Mouse (Mus musculus): ENCODE results near the gene Gpr176. TPM values are rescaled to one million over a fixed set of nuclear protein-coding genes. Genes with fewer than 3 reads are reported as not detected.

The Gpr176 gene
- polyA plus RNA-seq, 1 experiment from 2014 or later, result 0.16 TPM

DNA sequence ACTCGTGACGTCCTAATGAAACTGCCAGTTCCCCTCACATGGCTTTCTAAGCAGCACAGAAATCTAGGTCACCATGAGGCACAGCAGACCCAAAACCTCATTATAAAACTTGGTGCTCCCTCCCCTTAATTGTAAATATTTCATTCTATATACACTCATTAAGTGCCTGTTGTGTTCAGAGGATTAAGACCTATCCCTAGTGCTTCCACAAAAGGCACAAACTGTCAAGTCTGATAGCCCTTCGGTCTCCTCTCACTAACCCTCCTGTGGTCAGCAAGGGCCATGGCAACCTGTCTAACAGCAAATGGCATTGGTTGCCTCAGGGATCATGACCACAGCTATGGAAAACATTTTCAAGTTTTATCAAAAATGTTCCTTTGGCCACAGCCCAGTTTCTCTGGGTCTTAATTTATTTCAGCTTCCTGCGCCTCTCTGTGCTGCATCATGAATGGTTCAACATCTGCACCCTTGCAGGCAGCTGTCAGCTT is 19.3 kb downstream of the Gpr176 start:
- H3K36me3 ChIP-seq, result no peaks in the 10 kb centered on the region

DNA sequence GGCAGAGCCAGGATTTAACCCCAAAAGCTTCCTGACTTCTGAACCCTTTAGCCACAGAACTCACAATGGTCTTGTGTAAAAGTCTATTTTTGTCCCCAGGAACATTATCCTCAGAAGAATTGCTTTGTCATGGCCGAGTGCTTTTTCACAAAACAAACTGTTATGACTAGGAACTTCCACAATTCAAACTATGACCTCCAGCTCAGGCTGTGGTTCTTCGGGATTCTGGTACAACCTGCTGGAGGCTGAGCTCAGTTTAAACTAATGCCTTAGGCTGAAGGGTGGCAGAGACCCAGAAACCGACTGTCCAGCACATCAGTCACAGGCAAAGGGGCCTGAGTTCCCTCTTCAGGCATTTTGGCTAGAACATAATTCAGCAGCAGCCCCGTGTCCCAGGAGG is 19.7 kb downstream of the Gpr176 start:
- H3K27ac ChIP-seq (replicated peaks), result no peak overlapping the region
- H3K4me1 ChIP-seq, result peaks cover 33% of the 10 kb centered on the region
- no peaks in the 10 kb centered on the region for H3K9me3 ChIP-seq (replicated peaks)
- H3K36me3 ChIP-seq, result no peaks in the 10 kb centered on the region
- WGBS, result 39% methylated on average over 4 of the region's 4 CpGs
- H3K4me3 ChIP-seq, result no peak overlapping the region
- no peak for DNase-seq (ENCODE audit: low spot score)
- H3K27me3 ChIP-seq (ENCODE audit: low read depth, poor library complexity, severe bottlenecking), result no peaks in the 10 kb centered on the region

More for the DNA sequence above, 19.3 kb downstream of the Gpr176 start:
- Histone ChIP-seq H3K27me3 (ENCODE audit: low read depth, poor library complexity, severe bottlenecking) (no peaks in the 10 kb centered on the region), H3K27ac (replicated peaks) (no peak overlapping the region), H3K4me1 (peaks cover 33% of the 10 kb centered on the region), H3K4me3 (no peak overlapping the region), H3K9me3 (replicated peaks) (no peaks in the 10 kb centered on the region)
- 64% methylated on average over 4 of the region's 4 CpGs for WGBS
- no peak for DNase-seq (ENCODE audit: low spot score)

DNA sequence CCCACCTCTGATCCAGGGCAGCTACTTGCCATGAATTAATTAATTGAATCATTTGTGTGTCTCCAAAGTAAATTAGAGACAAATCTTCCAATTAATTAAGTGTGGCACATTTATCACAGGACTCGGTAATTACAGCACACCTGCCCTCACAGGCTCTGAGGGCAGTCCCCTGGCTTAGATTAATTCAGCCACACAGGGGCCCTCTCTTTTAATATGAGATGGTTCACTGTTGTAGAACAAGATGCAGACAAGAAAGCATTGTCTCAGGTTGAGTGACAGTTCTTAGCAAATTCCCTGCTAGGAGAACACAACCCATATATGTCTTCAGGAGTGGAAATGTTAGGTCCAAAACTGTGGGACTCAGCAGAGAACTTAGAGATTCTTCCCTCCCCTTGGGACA is 27.7 kb downstream of the Gpr176 start:
- DNase-seq (ENCODE audit: low spot score), result no peak
- peaks cover 13% of the 10 kb centered on the region for H3K4me1 ChIP-seq
- H3K36me3 ChIP-seq, result no peaks in the 10 kb centered on the region
- H3K27ac ChIP-seq (replicated peaks), result no peak overlapping the region
- H3K4me3 ChIP-seq, result no peak overlapping the region
- WGBS, result 59% methylated on average over 1 of the region's 1 CpGs
- no peaks in the 10 kb centered on the region for H3K9me3 ChIP-seq (replicated peaks)
- no peaks in the 10 kb centered on the region for H3K27me3 ChIP-seq (ENCODE audit: low read depth, poor library complexity, severe bottlenecking)

DNA sequence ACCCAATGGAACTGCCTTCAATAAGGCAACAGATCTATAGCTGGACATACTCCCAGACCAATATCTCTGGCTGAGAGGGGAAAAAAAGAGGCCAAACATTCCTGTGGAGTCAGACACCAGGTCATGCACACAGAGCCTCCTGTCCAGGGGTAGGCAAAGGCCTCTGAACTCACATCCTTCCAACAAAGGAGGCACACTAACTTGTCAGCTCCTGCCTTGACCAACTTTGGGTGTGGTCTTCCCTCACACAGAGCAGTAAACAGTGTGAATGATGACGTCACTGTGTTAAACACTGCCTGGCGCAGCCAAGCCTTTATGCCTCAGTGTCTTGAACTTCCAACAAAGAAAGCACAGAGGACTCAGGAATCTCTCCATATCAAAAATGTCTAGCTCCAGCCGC is 29.3 kb downstream of the Gpr176 start:
- no peak overlapping the region for H3K27ac ChIP-seq (replicated peaks)
- no peaks in the 10 kb centered on the region for H3K9me3 ChIP-seq (replicated peaks)
- H3K4me1 ChIP-seq, result peaks cover 13% of the 10 kb centered on the region
- H3K4me3 ChIP-seq, result no peak overlapping the region
- no peaks in the 10 kb centered on the region for H3K27me3 ChIP-seq (ENCODE audit: low read depth, poor library complexity, severe bottlenecking)
- WGBS, result 87% methylated on average over 3 of the region's 3 CpGs
- DNase-seq (ENCODE audit: low spot score), result no peak
- H3K36me3 ChIP-seq, result no peaks in the 10 kb centered on the region

DNA sequence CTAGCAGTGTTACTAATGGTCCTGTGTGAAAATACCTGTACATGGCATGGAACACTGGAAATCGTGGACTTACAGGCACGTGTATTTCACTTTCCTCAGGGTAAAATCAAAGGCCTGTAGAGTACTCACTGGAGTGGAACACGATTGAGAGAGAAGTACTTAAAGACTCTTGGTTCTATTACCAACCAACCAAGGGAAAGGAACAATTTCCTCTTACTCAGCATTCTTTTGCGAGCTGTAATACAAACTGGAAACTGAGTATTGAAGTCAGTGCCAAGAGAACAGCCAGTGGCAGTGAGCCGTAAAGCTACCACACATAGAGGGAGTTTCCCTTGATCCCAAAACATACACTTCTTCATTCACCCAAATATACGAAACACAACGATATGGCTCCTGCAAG is 31.9 kb downstream of the Gpr176 start:
- no peaks in the 10 kb centered on the region for H3K36me3 ChIP-seq
- DNase-seq (ENCODE audit: low spot score), result no peak
- 91% methylated on average over 7 of the region's 7 CpGs for WGBS

DNA sequence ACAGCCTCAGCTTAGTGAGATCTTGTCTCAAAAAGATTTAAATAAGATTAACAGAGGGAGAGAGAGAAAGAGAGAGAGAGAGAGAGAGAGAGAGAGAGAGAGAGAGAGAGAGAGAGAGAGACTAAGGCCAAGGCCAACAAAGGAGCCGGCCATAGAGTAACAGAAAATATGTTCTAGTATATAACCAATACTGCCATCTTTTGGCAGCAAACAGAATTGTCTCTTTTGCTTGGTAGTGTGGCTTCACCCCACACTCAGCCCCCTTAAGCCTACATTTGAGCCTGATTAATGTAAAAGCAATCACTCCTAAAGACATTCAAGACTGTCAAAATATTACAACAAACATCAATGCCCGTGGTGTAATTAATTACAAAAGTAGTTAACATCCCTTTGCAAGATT is 37.1 kb downstream of the Gpr176 start:
- H3K27me3 ChIP-seq (ENCODE audit: low read depth, poor library complexity, severe bottlenecking), result no peaks in the 10 kb centered on the region
- H3K9me3 ChIP-seq (replicated peaks), result no peaks in the 10 kb centered on the region
- WGBS, result 75% methylated on average over 2 of the region's 2 CpGs
- DNase-seq (ENCODE audit: low spot score), result no peak
- H3K27ac ChIP-seq (replicated peaks), result no peak overlapping the region
- no peaks in the 10 kb centered on the region for H3K36me3 ChIP-seq
- no peaks in the 10 kb centered on the region for H3K4me1 ChIP-seq
- no peak overlapping the region for H3K4me3 ChIP-seq

More for the DNA sequence above, 31.9 kb downstream of the Gpr176 start:
- Histone ChIP-seq H3K4me3 (no peak overlapping the region), H3K27ac (replicated peaks) (no peak overlapping the region), H3K4me1 (peaks cover 13% of the 10 kb centered on the region), H3K27me3 (ENCODE audit: low read depth, poor library complexity, severe bottlenecking) (no peaks in the 10 kb centered on the region), H3K9me3 (replicated peaks) (no peaks in the 10 kb centered on the region)

DNA sequence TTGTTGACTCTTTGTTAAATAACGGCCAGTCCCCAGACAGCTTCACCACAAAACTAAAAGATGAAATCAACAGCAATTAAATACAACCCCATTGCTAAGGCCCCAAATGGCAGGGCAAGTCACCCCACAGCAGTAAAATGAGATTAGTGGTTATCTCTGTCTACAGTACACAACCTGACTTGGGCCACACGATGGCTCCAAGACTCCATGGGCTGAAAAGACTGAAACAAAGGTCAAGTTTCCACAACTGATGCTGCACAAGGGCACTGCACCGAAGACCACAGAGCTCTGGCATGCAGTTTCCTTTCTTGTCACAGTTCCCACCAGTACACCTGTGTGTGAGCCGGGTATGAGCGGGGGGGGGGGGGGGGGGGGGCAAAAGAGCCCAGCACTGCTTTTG is 50.6 kb downstream of the Gpr176 start:
- DNase-seq (ENCODE audit: low spot score), result no peak
- no peaks in the 10 kb centered on the region for H3K9me3 ChIP-seq (replicated peaks)
- no peak overlapping the region for H3K27ac ChIP-seq (replicated peaks)
- no peaks in the 10 kb centered on the region for H3K27me3 ChIP-seq (ENCODE audit: low read depth, poor library complexity, severe bottlenecking)
- H3K4me1 ChIP-seq, result peaks cover 5% of the 10 kb centered on the region; the same call in 1 of the 2 replicates
- 80% methylated on average over 4 of the region's 5 CpGs for WGBS
- H3K4me3 ChIP-seq, result no peak overlapping the region
- H3K36me3 ChIP-seq, result no peaks in the 10 kb centered on the region

DNA sequence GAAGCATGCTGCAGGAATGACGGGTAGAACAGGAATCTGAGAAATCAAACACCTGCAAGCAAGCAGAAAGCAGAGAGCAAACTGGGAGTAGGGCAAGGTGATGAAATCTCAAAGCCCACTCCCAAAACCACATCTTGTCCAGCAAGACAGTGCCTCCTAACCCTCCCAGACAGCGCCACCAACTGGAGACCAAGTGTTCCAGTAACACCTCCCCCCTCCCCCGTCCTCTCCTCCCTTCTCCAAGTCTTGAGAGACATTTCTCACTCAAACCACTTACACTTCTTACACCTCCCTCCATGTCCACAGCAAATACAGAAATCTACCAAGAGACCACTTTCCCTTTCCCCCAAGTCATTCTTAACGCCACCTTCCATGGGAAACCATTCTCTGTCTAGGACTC is 51.4 kb downstream of the Gpr176 start:
- DNase-seq (ENCODE audit: low spot score), result no peak
- Histone ChIP-seq H3K4me3 (no peak overlapping the region), H3K36me3 (no peaks in the 10 kb centered on the region), H3K27ac (replicated peaks) (no peak overlapping the region), H3K9me3 (replicated peaks) (no peaks in the 10 kb centered on the region), H3K27me3 (ENCODE audit: low read depth, poor library complexity, severe bottlenecking) (no peaks in the 10 kb centered on the region), H3K4me1 (0 out of 2 replicates have a peak, but pooled peaks cover 5% of the 10 kb centered on the region)
- WGBS, result 78% methylated on average over 4 of the region's 4 CpGs

DNA sequence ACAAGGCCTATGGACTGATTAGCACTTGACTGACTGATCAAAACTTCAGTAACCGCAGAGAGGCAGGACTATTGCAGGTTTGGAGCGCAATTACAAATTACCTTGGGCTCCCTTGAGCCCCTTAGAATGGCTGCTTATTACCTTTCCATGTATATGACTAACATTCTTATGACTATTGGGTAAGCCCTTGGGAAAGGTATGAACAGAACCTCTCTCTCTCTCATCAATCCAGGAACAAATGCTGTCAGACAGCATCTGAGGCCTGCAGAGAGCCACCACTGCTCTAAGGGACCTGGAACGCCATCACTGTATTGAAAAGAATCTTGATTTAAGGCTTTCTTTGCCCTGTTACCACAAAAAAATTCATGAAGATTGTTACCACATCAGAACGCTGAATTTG is 52.1 kb downstream of the Gpr176 start:
- WGBS, result 91% methylated on average over 4 of the region's 4 CpGs
- Histone ChIP-seq H3K27me3 (ENCODE audit: low read depth, poor library complexity, severe bottlenecking) (no peaks in the 10 kb centered on the region), H3K36me3 (no peaks in the 10 kb centered on the region), H3K27ac (replicated peaks) (no peak overlapping the region), H3K4me3 (no peak overlapping the region), H3K4me1 (0 out of 2 replicates have a peak, but pooled peaks cover 5% of the 10 kb centered on the region), H3K9me3 (replicated peaks) (no peaks in the 10 kb centered on the region)
- no peak for DNase-seq (ENCODE audit: low spot score)

DNA sequence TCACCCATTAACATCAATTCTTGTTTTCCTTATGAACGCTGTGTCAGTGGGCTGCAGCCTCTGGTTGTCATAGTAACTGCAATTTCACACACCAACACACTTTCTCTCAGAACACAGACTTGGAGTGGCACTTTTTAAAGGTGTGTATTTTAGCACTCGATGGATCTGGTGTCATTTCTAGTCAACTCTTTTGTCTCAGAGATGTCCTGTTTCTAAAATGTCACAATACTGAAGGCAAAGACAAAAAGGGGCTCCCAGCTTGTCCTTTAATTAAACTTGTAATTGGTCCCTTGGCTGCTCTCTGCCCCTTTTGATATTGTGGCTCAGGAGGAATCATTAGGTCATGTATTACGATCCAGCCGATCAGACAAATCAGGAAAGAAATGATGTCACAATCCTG is 52.7 kb downstream of the Gpr176 start:
- no peaks in the 10 kb centered on the region for H3K36me3 ChIP-seq
- no peaks in the 10 kb centered on the region for H3K27me3 ChIP-seq (ENCODE audit: low read depth, poor library complexity, severe bottlenecking)
- H3K27ac ChIP-seq (replicated peaks), result no peak overlapping the region
- 0 out of 2 replicates have a peak, but pooled peaks cover 5% of the 10 kb centered on the region for H3K4me1 ChIP-seq
- no peak for DNase-seq (ENCODE audit: low spot score)
- WGBS, result 74% methylated on average over 4 of the region's 4 CpGs
- no peak overlapping the region for H3K4me3 ChIP-seq
- no peaks in the 10 kb centered on the region for H3K9me3 ChIP-seq (replicated peaks)

DNA sequence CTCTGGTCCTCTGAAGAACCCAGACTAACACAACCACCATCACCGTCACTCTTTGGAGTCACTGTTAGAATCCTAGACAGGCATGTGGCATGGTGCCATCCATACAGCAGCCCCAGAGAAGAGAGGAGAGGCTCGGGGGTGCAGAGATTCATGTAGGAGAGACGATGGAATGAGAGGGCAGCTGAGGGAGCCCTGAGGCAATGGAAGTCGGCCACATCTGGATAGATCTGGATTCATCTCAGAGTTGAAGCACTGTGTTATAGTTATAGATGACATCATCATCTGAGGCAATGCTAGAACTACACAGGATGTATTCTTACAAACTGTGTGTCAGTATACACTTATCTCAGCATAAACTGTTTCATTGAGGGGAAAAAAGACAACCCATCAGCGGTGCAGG is 54.0 kb downstream of the Gpr176 start:
- Histone ChIP-seq H3K4me1 (0 out of 2 replicates have a peak, but pooled peaks cover 5% of the 10 kb centered on the region), H3K36me3 (no peaks in the 10 kb centered on the region), H3K27me3 (ENCODE audit: low read depth, poor library complexity, severe bottlenecking) (no peaks in the 10 kb centered on the region), H3K4me3 (no peak overlapping the region), H3K9me3 (replicated peaks) (no peaks in the 10 kb centered on the region), H3K27ac (replicated peaks) (no peak overlapping the region)
- WGBS, result 81% methylated on average over 5 of the region's 5 CpGs
- DNase-seq (ENCODE audit: low spot score), result no peak

DNA sequence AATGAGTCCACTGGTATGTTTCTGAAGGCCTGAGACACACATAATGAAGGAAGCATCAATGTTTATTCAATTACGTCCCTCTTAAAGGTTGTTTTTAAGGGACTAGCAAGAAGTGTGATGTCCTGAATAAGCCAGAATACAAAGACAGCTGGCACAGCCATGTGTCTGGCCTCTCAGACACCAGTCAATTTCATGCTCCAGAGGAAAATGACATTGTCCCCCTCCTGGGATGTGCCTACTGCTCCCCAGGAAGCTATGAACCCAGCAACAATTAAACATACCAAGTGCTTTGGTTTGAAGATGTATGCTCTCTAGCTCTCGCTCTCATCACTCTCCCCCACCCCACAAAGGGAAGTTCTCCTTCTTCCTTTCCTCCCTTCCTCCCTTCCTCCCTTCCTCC is 56.3 kb downstream of the Gpr176 start:
- no peak overlapping the region for H3K4me3 ChIP-seq
- H3K27ac ChIP-seq (replicated peaks), result no peak overlapping the region
- no peaks in the 10 kb centered on the region for H3K27me3 ChIP-seq (ENCODE audit: low read depth, poor library complexity, severe bottlenecking)
- H3K9me3 ChIP-seq (replicated peaks), result no peaks in the 10 kb centered on the region
- no peaks in the 10 kb centered on the region for H3K36me3 ChIP-seq
- DNase-seq (ENCODE audit: low spot score), result no peak
- H3K4me1 ChIP-seq, result 0 out of 2 replicates have a peak, but pooled peaks cover 5% of the 10 kb centered on the region
- 75% methylated on average over 2 of the region's 2 CpGs for WGBS

DNA sequence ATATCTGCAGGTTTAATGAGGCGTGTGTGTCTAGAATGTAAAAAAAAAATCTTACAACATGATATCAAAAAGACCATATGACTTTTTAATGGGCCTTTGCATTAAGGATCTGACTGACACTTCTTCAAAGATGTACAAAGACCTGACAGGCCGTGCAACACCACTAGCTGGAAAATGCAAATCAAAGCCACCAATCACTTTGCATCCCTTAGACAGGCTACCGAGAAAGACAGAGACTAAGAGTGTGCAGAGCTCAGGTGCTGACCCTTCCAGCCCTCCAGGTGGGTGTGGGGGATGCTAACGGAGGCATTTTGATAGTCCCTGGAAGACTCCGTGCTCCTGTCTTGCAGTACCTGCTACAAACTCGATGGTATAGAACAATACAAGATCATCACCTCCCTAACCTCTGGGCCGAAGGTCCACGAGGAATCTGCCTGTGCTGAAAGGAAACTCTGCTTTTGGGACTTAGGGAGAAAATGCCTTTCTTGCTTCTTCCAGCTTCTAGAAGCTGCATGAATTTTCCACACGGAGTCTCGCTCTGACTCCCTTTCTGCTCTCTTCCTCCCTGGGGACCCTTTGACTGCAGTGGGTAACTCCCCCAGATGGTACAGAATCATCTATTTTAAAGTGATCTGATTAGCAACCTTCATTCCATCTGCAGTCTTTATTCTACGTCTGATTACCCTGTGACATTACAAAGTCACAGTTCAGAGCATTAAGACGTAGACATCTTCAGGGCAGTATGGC is 57.4 kb downstream of the Gpr176 start:
- Histone ChIP-seq H3K27ac (replicated peaks) (no peak overlapping the region), H3K36me3 (no peaks in the 10 kb centered on the region), H3K27me3 (ENCODE audit: low read depth, poor library complexity, severe bottlenecking) (no peaks in the 10 kb centered on the region), H3K9me3 (replicated peaks) (no peaks in the 10 kb centered on the region), H3K4me1 (0 out of 2 replicates have a peak, but pooled peaks cover 5% of the 10 kb centered on the region), H3K4me3 (no peak overlapping the region)
- no peak for DNase-seq (ENCODE audit: low spot score)
- 87% methylated on average over 12 of the region's 12 CpGs for WGBS

Data from midbrain, embryonic 10.5 days (tissue).